Mouse (Mus musculus) cortical plate, adult 2 months (tissue): ENCODE results near the gene Spns2.

Experiments used
- CTCF ChIP-seq: fragments of 200-500 bp; IDR thresholded peaks from 2 replicates; pipeline ENCODE4 v1.5.1; 2011; ENCODE audit warnings: mild to moderate bottlenecking, control low read depth, low read length; ENCODE audit not compliant: insufficient read depth; ENCODE audit errors: extremely low read depth
- POLR2A ChIP-seq: fragments of 200-500 bp; IDR thresholded peaks from 2 replicates; pipeline ENCODE4 v1.6.1; 2011; ENCODE audit warnings: mild to moderate bottlenecking, low read length, control low read depth; ENCODE audit not compliant: insufficient read depth; ENCODE audit errors: extremely low read depth

DNA sequence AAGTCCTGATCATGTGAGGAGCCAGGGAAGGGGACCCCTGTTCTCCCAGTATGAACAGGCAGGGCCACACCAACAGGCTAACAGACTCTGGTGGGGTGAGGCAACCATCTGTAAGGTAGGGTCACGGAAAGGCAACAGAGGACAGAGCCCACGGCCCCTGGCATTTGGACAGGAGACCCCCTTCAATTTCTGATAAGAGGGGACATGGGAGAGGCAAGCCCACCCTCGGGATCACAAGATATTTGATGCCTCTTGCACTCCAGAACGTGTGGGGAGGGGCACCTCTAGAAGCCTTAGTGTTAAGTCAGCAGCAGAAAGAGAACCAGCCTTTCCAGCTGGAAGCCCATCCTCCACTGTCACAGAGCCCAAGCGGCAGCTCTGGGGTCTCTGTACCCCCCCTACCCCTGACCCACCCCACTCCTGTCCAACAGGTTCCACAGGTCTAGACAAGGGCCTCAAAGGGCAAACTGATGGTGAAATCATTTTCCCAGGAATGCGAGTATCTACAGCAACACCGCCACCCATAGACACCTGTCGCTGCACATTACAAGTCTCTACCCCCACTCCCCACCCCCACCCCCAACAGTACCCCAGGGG is 83.5 kb downstream of the Spns2 start:
- no peak for TF ChIP-seq CTCF
- no peak for TF ChIP-seq POLR2A
